Mouse (Mus musculus): ENCODE results near the gene Hoxc12.

DNA sequence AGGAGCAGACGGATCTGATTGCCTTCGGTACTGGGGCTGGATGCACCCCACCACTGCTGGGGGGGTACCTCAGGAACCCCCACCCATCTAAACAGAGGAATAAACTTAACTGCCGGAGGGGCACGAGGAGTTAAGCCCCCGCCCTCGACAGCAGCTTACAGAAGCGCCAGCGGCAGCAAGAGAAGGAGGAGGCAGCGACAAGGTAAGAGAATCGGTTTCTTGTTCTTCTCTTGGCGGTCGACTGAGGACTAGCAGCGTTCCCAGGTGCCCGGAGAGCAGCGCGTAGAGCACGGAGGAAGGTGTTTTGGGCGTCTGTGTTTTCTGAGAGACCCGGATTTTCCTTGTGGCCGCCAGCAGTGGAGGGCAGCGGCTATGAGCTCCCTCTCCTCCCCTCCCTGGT lies 35.7 kb downstream of the Hoxc12 start:
- TF ChIP-seq CTCF (IDR thresholded peaks at IDR 0.05), result no peak
- no peak for TF ChIP-seq EP300 (IDR thresholded peaks at IDR 0.05)

Measured in lung, postnatal 0 days (tissue).